Mouse (Mus musculus): ENCODE results near the gene Cds2.

DNA sequence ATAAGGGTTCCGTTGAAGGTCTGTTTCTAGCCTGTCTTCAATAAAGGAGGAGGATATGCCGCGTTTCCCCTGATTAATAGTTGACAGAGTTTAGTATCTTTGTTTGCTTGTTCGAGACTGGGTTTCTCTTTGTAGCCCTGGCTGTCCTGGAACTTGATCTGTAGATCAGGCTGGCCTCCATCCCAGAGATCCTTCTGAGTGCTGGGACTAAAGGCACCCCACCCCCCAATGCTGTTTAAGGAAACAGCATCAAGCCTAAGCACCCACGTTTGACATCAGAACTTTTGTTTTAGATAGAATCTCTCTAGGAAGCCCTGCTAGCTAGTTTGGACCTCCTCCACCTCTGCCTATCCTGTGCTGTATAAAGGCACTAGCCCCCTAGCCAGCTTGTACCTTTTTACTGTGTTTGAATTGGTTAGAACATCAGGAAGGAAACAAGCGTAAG lies 1.3 kb downstream of the Cds2 start:
- TF ChIP-seq FLI1 (IDR thresholded peaks at IDR 0.05; ENCODE audit: low read length) (no peak), GATA1 (IDR thresholded peaks at IDR 0.05; ENCODE audit: borderline replicate concordance, low read length) (no peak)
